Mouse (Mus musculus): ENCODE data around the gene Depdc7. TPM values are rescaled to one million over a fixed set of nuclear protein-coding genes. Genes with fewer than 3 reads are reported as not detected.
A peak's percentile ranks its signal among the peaks of the same experiment; 100 is the strongest.

The Depdc7 gene
- polyA plus RNA-seq, 1 experiment from 2014 or later, result 3.3 TPM

- Histone ChIP-seq H3K36me3 (peaks cover 9% of the 10 kb centered on the region), H3K9ac (no peak overlapping the region), H3K4me2 (no peak overlapping the region), H3K9me3 (no peaks in the 10 kb centered on the region), H3K27ac (replicated peaks) (no peak overlapping the region), H3K27me3 (replicated peaks) (no peaks in the 10 kb centered on the region), H3K4me3 (no peak overlapping the region), H3K4me1 (peaks cover 23% of the 10 kb centered on the region)
- no peak for ATAC-seq (ENCODE audit: extremely low read depth, insufficient number of reproducible peaks, low FRiP score, low TSS enrichment)
- 71% methylated on average over 3 of the region's 3 CpGs for WGBS
These were observed 54.4 kb downstream of the Depdc7 start for GRCm38 (mm10) chr2:104688321-104688720.

GRCm38 (mm10) chr2:104687261-104687660 is 55.4 kb downstream of the Depdc7 start:
- Histone ChIP-seq H3K9me3 (no peaks in the 10 kb centered on the region), H3K4me2 (no peak overlapping the region), H3K4me1 (peaks cover 15% of the 10 kb centered on the region), H3K9ac (no peak overlapping the region), H3K36me3 (peaks cover 15% of the 10 kb centered on the region), H3K27ac (replicated peaks) (no peak overlapping the region), H3K4me3 (no peak overlapping the region), H3K27me3 (replicated peaks) (no peaks in the 10 kb centered on the region)
- ATAC-seq (ENCODE audit: extremely low read depth, insufficient number of reproducible peaks, low FRiP score, low TSS enrichment), result no peak
- WGBS, result 56% methylated on average over 3 of the region's 3 CpGs

GRCm38 (mm10) chr2:104685418-104685817 is 57.3 kb downstream of the Depdc7 start:
- peaks cover 29% of the 10 kb centered on the region for H3K36me3 ChIP-seq
- peaks cover 6% of the 10 kb centered on the region; the same call in 1 of the 2 replicates for H3K4me1 ChIP-seq
- no peak overlapping the region for H3K9ac ChIP-seq
- no peak overlapping the region for H3K27ac ChIP-seq (replicated peaks)
- peak overlapping the region; percentile 54 for H3K4me2 ChIP-seq
- peak overlapping the region; percentile 19 for H3K4me3 ChIP-seq
- no peaks in the 10 kb centered on the region for H3K27me3 ChIP-seq (replicated peaks)
- no peaks in the 10 kb centered on the region for H3K9me3 ChIP-seq
- peak; percentile 56; the same call in 1 of the 2 replicates for ATAC-seq (ENCODE audit: extremely low read depth, insufficient number of reproducible peaks, low FRiP score, low TSS enrichment)
- 6% methylated on average over 13 of the region's 13 CpGs for WGBS

GRCm38 (mm10) chr2:104684771-104685170 is 57.9 kb downstream of the Depdc7 start:
- Histone ChIP-seq H3K4me3 (peak overlapping the region; percentile 19; the same call in 1 of the 2 replicates), H3K4me2 (peak overlapping the region; percentile 54), H3K4me1 (peaks cover 6% of the 10 kb centered on the region; the same call in 1 of the 2 replicates), H3K27me3 (replicated peaks) (no peaks in the 10 kb centered on the region), H3K36me3 (peaks cover 31% of the 10 kb centered on the region), H3K27ac (replicated peaks) (no peak overlapping the region), H3K9me3 (no peaks in the 10 kb centered on the region), H3K9ac (no peak overlapping the region)
- ATAC-seq (ENCODE audit: extremely low read depth, insufficient number of reproducible peaks, low FRiP score, low TSS enrichment), result no peak
- WGBS, result 80% methylated on average over 4 of the region's 4 CpGs

GRCm38 (mm10) chr2:104677326-104677725 is 65.4 kb downstream of the Depdc7 start:
- no peak overlapping the region for H3K4me2 ChIP-seq
- H3K9me3 ChIP-seq, result no peaks in the 10 kb centered on the region
- H3K27ac ChIP-seq (replicated peaks), result no peak overlapping the region
- H3K4me1 ChIP-seq, result peaks cover 5% of the 10 kb centered on the region
- no peak overlapping the region for H3K9ac ChIP-seq
- 76% methylated on average over 3 of the region's 3 CpGs for WGBS
- peaks cover 16% of the 10 kb centered on the region for H3K36me3 ChIP-seq
- no peak for ATAC-seq (ENCODE audit: extremely low read depth, insufficient number of reproducible peaks, low FRiP score, low TSS enrichment)
- H3K27me3 ChIP-seq (replicated peaks), result no peaks in the 10 kb centered on the region
- H3K4me3 ChIP-seq, result no peak overlapping the region

Other genes with a start within 250 kb of the Depdc7 start
- gene Hipk3, start 248.4 kb downstream of the Depdc7 start, polyA plus RNA-seq (2015; fragmentation: Nextera tagmentation; extraction: Ambion mirVana), result 29.9 and 30.6 TPM in 2 replicates
- 49.2 and 56.3 TPM in 2 replicates for gene Cstf3, start 152.4 kb downstream of the Depdc7 start, polyA plus RNA-seq (2015; fragmentation: Nextera tagmentation; extraction: Ambion mirVana)
- 25.6 and 32.2 TPM in 2 replicates for gene Tcp11l1, start 30.7 kb downstream of the Depdc7 start, polyA plus RNA-seq (2015; fragmentation: Nextera tagmentation; extraction: Ambion mirVana)
- gene Pin1rt1, start 26.5 kb downstream of the Depdc7 start, polyA plus RNA-seq (2015; fragmentation: Nextera tagmentation; extraction: Ambion mirVana), result not detected in 2 replicates
- 6.4 and 6.6 TPM in 2 replicates for gene Qser1, start 73.9 kb upstream of the Depdc7 start, polyA plus RNA-seq (2015; fragmentation: Nextera tagmentation; extraction: Ambion mirVana)
- gene Prrg4, start 107.0 kb upstream of the Depdc7 start, polyA plus RNA-seq (2015; fragmentation: Nextera tagmentation; extraction: Ambion mirVana), result 0.99 and 1.0 TPM in 2 replicates
- gene Ccdc73, start 124.9 kb upstream of the Depdc7 start, polyA plus RNA-seq (2015; fragmentation: Nextera tagmentation; extraction: Ambion mirVana), result 7.6 and 8.2 TPM in 2 replicates